Mouse (Mus musculus) CH12.LX (cell line): Measurements from ENCODE around the gene Ogdhl.

ENCODE experiments used
- CHD2 ChIP-seq: IDR thresholded peaks from 2 replicates; pipeline ENCODE4 v1.6.1; 2011; ENCODE audit warnings: low read length, improper control_type of control experiment
- MXI1 ChIP-seq: IDR thresholded peaks from 2 replicates; pipeline ENCODE4 v1.6.1; 2011; ENCODE audit warnings: mild to moderate bottlenecking, low read depth, low read length, improper control_type of control experiment
- ZC3H11A ChIP-seq: IDR thresholded peaks from 2 replicates; pipeline ENCODE4 v1.6.1; 2012; ENCODE audit warnings: low read depth, mild to moderate bottlenecking, inconsistent platforms, low read length, improper control_type of control experiment
- ZMIZ1 ChIP-seq: IDR thresholded peaks from 2 replicates; pipeline ENCODE4 v1.6.1; 2012; ENCODE audit warnings: low read depth, mild to moderate bottlenecking, inconsistent platforms, low read length, improper control_type of control experiment
- ZNF384 ChIP-seq: IDR thresholded peaks from 2 replicates; pipeline ENCODE4 v1.6.1; 2012; ENCODE audit warnings: low read depth, low read length, improper control_type of control experiment, inconsistent platforms

DNA sequence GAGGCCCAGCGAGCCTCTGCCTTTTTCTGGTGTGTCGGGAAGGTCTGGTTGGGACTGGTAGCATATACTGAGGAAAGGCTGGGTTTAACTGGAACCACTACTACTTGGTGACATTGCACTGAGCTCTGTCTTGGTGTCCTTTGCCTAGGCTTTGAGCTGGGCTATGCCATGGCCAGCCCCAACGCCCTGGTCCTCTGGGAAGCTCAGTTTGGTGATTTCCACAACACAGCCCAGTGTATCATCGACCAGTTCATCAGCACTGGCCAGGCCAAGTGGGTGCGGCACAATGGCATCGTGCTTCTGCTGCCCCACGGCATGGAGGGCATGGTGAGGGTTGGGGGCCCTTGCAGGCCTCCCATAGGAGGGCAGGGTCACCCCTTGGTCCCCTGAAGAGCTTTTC is 22.4 kb downstream of the Ogdhl start:
- TF ChIP-seq MXI1 (no peak), ZNF384 (no peak), ZC3H11A (no peak), ZMIZ1 (no peak), CHD2 (no peak)
